Mouse (Mus musculus): ENCODE data around the gene Prdx2. TPM values are rescaled to one million over a fixed set of nuclear protein-coding genes. Genes with fewer than 3 reads are reported as not detected.

Prdx2 gene
- polyA plus RNA-seq, 1 experiment from 2014 or later, result 965 TPM

- Histone ChIP-seq H3K4me1 (ENCODE audit: control insufficient read depth, insufficient read depth, low read length) (peaks cover 42% of the 10 kb centered on the region), H3K9ac (ENCODE audit: low read depth, low read length) (no peak overlapping the region)
- 83% methylated on average over 8 of the region's 8 CpGs for WGBS
Measured at GRCm38 (mm10) chr8:84974543-84975142, 5.3 kb downstream of the Prdx2 start.

GRCm38 (mm10) chr8:84975434-84975833 lies 6.0 kb downstream of the Prdx2 start:
- Histone ChIP-seq H3K4me1 (ENCODE audit: control insufficient read depth, insufficient read depth, low read length) (peaks cover 45% of the 10 kb centered on the region), H3K9me3 (ENCODE audit: control insufficient read depth, low read length) (no peaks in the 10 kb centered on the region), H3K27me3 (ENCODE audit: control insufficient read depth, insufficient read depth, low read length) (no peaks in the 10 kb centered on the region; the same call in 1 of the 2 replicates), H3K4me2 (replicated peaks; ENCODE audit: low read depth, low read length) (peak overlapping the region; percentile 98; the same call in 1 of the 2 replicates), H3K36me3 (ENCODE audit: control insufficient read depth, insufficient read depth, low read length) (peaks cover 38% of the 10 kb centered on the region), H3K4me3 (ENCODE audit: low read length) (no peak overlapping the region), H3K9ac (ENCODE audit: low read depth, low read length) (no peak overlapping the region), H3K27ac (ENCODE audit: low read depth, low read length) (no peak overlapping the region)
- WGBS, result 31% methylated on average over 7 of the region's 7 CpGs
- ATAC-seq (ENCODE audit: low FRiP score, low TSS enrichment), result no peak

More at GRCm38 (mm10) chr8:84974543-84975142, 5.3 kb downstream of the Prdx2 start:
- Histone ChIP-seq H3K27me3 (ENCODE audit: control insufficient read depth, insufficient read depth, low read length) (no peaks in the 10 kb centered on the region; the same call in 1 of the 2 replicates), H3K27ac (ENCODE audit: low read depth, low read length) (no peak overlapping the region), H3K4me3 (ENCODE audit: low read length) (no peak overlapping the region), H3K9me3 (ENCODE audit: control insufficient read depth, low read length) (no peaks in the 10 kb centered on the region), H3K4me2 (replicated peaks; ENCODE audit: low read depth, low read length) (no peak overlapping the region), H3K36me3 (ENCODE audit: control insufficient read depth, insufficient read depth, low read length) (peaks cover 38% of the 10 kb centered on the region)
- no peak for ATAC-seq (ENCODE audit: low FRiP score, low TSS enrichment)

- H3K4me1 ChIP-seq (ENCODE audit: control insufficient read depth, insufficient read depth, low read length), result peaks cover 44% of the 10 kb centered on the region
- H3K9me3 ChIP-seq (ENCODE audit: control insufficient read depth, low read length), result no peaks in the 10 kb centered on the region
- peaks cover 33% of the 10 kb centered on the region for H3K36me3 ChIP-seq (ENCODE audit: control insufficient read depth, insufficient read depth, low read length)
- peak overlapping the region; percentile 57 for H3K9ac ChIP-seq (ENCODE audit: low read depth, low read length)
- H3K4me3 ChIP-seq (ENCODE audit: low read length), result peak overlapping the region; percentile 58
- H3K27ac ChIP-seq (ENCODE audit: low read depth, low read length), result peak overlapping the region; percentile 53; the same call in 1 of the 2 replicates
- peak; percentile 84 for ATAC-seq (ENCODE audit: low FRiP score, low TSS enrichment)
- WGBS, result under 1% methylated on average over 57 of the region's 61 CpGs
- no peaks in the 10 kb centered on the region; the same call in 1 of the 2 replicates for H3K27me3 ChIP-seq (ENCODE audit: control insufficient read depth, insufficient read depth, low read length)
- H3K4me2 ChIP-seq (replicated peaks; ENCODE audit: low read depth, low read length), result peak overlapping the region; percentile 98
Measured at GRCm38 (mm10) chr8:84976031-84976762, 6.8 kb downstream of the Prdx2 start.

GRCm38 (mm10) chr8:84976763-84977434 lies 7.5 kb downstream of the Prdx2 start:
- Histone ChIP-seq H3K27me3 (ENCODE audit: control insufficient read depth, insufficient read depth, low read length) (no peaks in the 10 kb centered on the region; the same call in 1 of the 2 replicates), H3K9ac (ENCODE audit: low read depth, low read length) (peak overlapping the region; percentile 68; the same call in 1 of the 2 replicates), H3K9me3 (ENCODE audit: control insufficient read depth, low read length) (no peaks in the 10 kb centered on the region), H3K4me3 (ENCODE audit: low read length) (peak overlapping the region; percentile 58), H3K4me1 (ENCODE audit: control insufficient read depth, insufficient read depth, low read length) (peaks cover 50% of the 10 kb centered on the region), H3K27ac (ENCODE audit: low read depth, low read length) (no peak overlapping the region), H3K36me3 (ENCODE audit: control insufficient read depth, insufficient read depth, low read length) (peaks cover 26% of the 10 kb centered on the region), H3K4me2 (replicated peaks; ENCODE audit: low read depth, low read length) (peak overlapping the region; percentile 98)
- ATAC-seq (ENCODE audit: low FRiP score, low TSS enrichment), result no peak
- 2% methylated on average over 25 of the region's 25 CpGs for WGBS

- Histone ChIP-seq H3K4me1 (ENCODE audit: control insufficient read depth, insufficient read depth, low read length) (peaks cover 56% of the 10 kb centered on the region), H3K27ac (ENCODE audit: low read depth, low read length) (peak overlapping the region; percentile 52; the same call in 1 of the 2 replicates)
- 1% methylated on average over 69 of the region's 70 CpGs for WGBS
Measured at GRCm38 (mm10) chr8:84977435-84978247, 8.3 kb downstream of the Prdx2 start.

GRCm38 (mm10) chr8:84978248-84978940 lies 9.0 kb downstream of the Prdx2 start, which contains the start of gene Junb:
Gene Junb, minus strand, starts transcription at chr8:84978718.
- Histone ChIP-seq H3K4me1 (ENCODE audit: control insufficient read depth, insufficient read depth, low read length) (peaks cover 58% of the 10 kb centered on the region), H3K4me2 (replicated peaks; ENCODE audit: low read depth, low read length) (peak within 1 kb of the TSS; percentile 98), H3K9me3 (ENCODE audit: control insufficient read depth, low read length) (no peaks in the 10 kb centered on the region), H3K27ac (ENCODE audit: low read depth, low read length) (peak within 1 kb of the TSS; percentile 52; the same call in 1 of the 2 replicates), H3K27me3 (ENCODE audit: control insufficient read depth, insufficient read depth, low read length) (no peaks in the 10 kb centered on the region; the same call in 1 of the 2 replicates), H3K4me3 (ENCODE audit: low read length) (peak within 1 kb of the TSS; percentile 58), H3K36me3 (ENCODE audit: control insufficient read depth, insufficient read depth, low read length) (peaks cover 11% of the 10 kb centered on the region), H3K9ac (ENCODE audit: low read depth, low read length) (peak within 1 kb of the TSS; percentile 68)
- under 1% methylated on average over 62 of the region's 63 CpGs for WGBS
- ATAC-seq (ENCODE audit: low FRiP score, low TSS enrichment), result peak; percentile 51

More at GRCm38 (mm10) chr8:84977435-84978247, 8.3 kb downstream of the Prdx2 start:
- peak overlapping the region; percentile 98 for H3K4me2 ChIP-seq (replicated peaks; ENCODE audit: low read depth, low read length)
- H3K4me3 ChIP-seq (ENCODE audit: low read length), result peak overlapping the region; percentile 58
- H3K36me3 ChIP-seq (ENCODE audit: control insufficient read depth, insufficient read depth, low read length), result peaks cover 19% of the 10 kb centered on the region
- H3K9me3 ChIP-seq (ENCODE audit: control insufficient read depth, low read length), result no peaks in the 10 kb centered on the region
- no peaks in the 10 kb centered on the region; the same call in 1 of the 2 replicates for H3K27me3 ChIP-seq (ENCODE audit: control insufficient read depth, insufficient read depth, low read length)
- ATAC-seq (ENCODE audit: low FRiP score, low TSS enrichment), result no peak
- peak overlapping the region; percentile 68 for H3K9ac ChIP-seq (ENCODE audit: low read depth, low read length)

GRCm38 (mm10) chr8:84979599-84980421 lies 10.4 kb downstream of the Prdx2 start:
- peak; percentile 14 for ATAC-seq (ENCODE audit: low FRiP score, low TSS enrichment)
- no peaks in the 10 kb centered on the region; the same call in 1 of the 2 replicates for H3K27me3 ChIP-seq (ENCODE audit: control insufficient read depth, insufficient read depth, low read length)
- peak overlapping the region; percentile 30; the same call in 1 of the 2 replicates for H3K27ac ChIP-seq (ENCODE audit: low read depth, low read length)
- 3% methylated on average over 41 of the region's 42 CpGs for WGBS
- H3K36me3 ChIP-seq (ENCODE audit: control insufficient read depth, insufficient read depth, low read length), result peaks cover 4% of the 10 kb centered on the region; the same call in 1 of the 2 replicates
- H3K4me3 ChIP-seq (ENCODE audit: low read length), result peak overlapping the region; percentile 33
- peak overlapping the region; percentile 31; the same call in 1 of the 2 replicates for H3K9ac ChIP-seq (ENCODE audit: low read depth, low read length)
- no peaks in the 10 kb centered on the region for H3K9me3 ChIP-seq (ENCODE audit: control insufficient read depth, low read length)
- peak overlapping the region; percentile 98 for H3K4me2 ChIP-seq (replicated peaks; ENCODE audit: low read depth, low read length)
- H3K4me1 ChIP-seq (ENCODE audit: control insufficient read depth, insufficient read depth, low read length), result peaks cover 65% of the 10 kb centered on the region

Measured in kidney, embryonic 14.5 days (tissue).